Mouse (Mus musculus): ENCODE measurements around the gene Spry2.

- no peak for TF ChIP-seq CTCF (IDR thresholded peaks at IDR 0.05)
- TF ChIP-seq EP300 (IDR thresholded peaks at IDR 0.05): no peak
Observed at GRCm38 (mm10) chr14:105883215-105883614, 13.4 kb downstream of the Spry2 start.
